Mouse (Mus musculus) G1E-ER4 (cell line): ENCODE data around the gene Tmtc2. TPM values are rescaled to one million over a fixed set of nuclear protein-coding genes. Genes with fewer than 3 reads are reported as not detected.

ENCODE experiments used
- GATA1 ChIP-seq: IDR thresholded peaks from one replicate; pipeline ENCODE4 v1.8.0; 2012; ENCODE audit warnings: low read length, inconsistent platforms
- polyA plus RNA-seq: library from polyadenylated mRNA; stranded (reverse); fragments of >175 nt; gene quantifications from 2 replicates; pipeline ENCODE4 v1.2.3, GENCODE M21; 2012

Gene Tmtc2
- polyA plus RNA-seq, 1 experiment: 0.45 TPM

GRCm38 (mm10) chr10:105332856-105333255 lies 241.4 kb downstream of the Tmtc2 start:
- no peak for TF ChIP-seq GATA1

- no peak for TF ChIP-seq GATA1
Observed at GRCm38 (mm10) chr10:105330327-105330726, 243.9 kb downstream of the Tmtc2 start.

GRCm38 (mm10) chr10:105323646-105324192 lies 250.5 kb downstream of the Tmtc2 start:
- TF ChIP-seq GATA1: no peak

- TF ChIP-seq GATA1: no peak
Observed at GRCm38 (mm10) chr10:105319299-105320057, 254.8 kb downstream of the Tmtc2 start.

- TF ChIP-seq GATA1: no peak
Observed at GRCm38 (mm10) chr10:105318869-105319268, 255.4 kb downstream of the Tmtc2 start.

- TF ChIP-seq GATA1: no peak
Observed at GRCm38 (mm10) chr10:105312986-105313385, 261.3 kb downstream of the Tmtc2 start.

- no peak for TF ChIP-seq GATA1
Observed at GRCm38 (mm10) chr10:105297560-105297959, 276.7 kb downstream of the Tmtc2 start.

- TF ChIP-seq GATA1: no peak
Observed at GRCm38 (mm10) chr10:105292961-105293360, 281.3 kb downstream of the Tmtc2 start.

GRCm38 (mm10) chr10:105288472-105288871 lies 285.8 kb downstream of the Tmtc2 start:
- no peak for TF ChIP-seq GATA1

- no peak for TF ChIP-seq GATA1
Observed at GRCm38 (mm10) chr10:105287575-105287974, 286.7 kb downstream of the Tmtc2 start.

- TF ChIP-seq GATA1: no peak
Observed at GRCm38 (mm10) chr10:105287064-105287463, 287.2 kb downstream of the Tmtc2 start.

- no peak for TF ChIP-seq GATA1
Observed at GRCm38 (mm10) chr10:105286221-105286620, 288.0 kb downstream of the Tmtc2 start.

GRCm38 (mm10) chr10:105284171-105284570 lies 290.1 kb downstream of the Tmtc2 start:
- no peak for TF ChIP-seq GATA1

GRCm38 (mm10) chr10:105280933-105281332 lies 293.3 kb downstream of the Tmtc2 start:
- TF ChIP-seq GATA1: no peak

- TF ChIP-seq GATA1: no peak
Observed at GRCm38 (mm10) chr10:105260053-105260452, 314.2 kb downstream of the Tmtc2 start.

- no peak for TF ChIP-seq GATA1
Observed at GRCm38 (mm10) chr10:105232864-105233263, 341.4 kb downstream of the Tmtc2 start.

GRCm38 (mm10) chr10:105230416-105230815 lies 343.8 kb downstream of the Tmtc2 start:
- TF ChIP-seq GATA1: no peak
